Mouse (Mus musculus) embryo, embryonic 9.5 days (tissue): ENCODE measurements around the gene Spaca9.

Experiments used
- DNase-seq: peaks from one replicate; pipeline ENCODE4 v3.0.0-alpha.2; 2017; ENCODE audit errors: extremely low spot score

The Spaca9 gene

DNA sequence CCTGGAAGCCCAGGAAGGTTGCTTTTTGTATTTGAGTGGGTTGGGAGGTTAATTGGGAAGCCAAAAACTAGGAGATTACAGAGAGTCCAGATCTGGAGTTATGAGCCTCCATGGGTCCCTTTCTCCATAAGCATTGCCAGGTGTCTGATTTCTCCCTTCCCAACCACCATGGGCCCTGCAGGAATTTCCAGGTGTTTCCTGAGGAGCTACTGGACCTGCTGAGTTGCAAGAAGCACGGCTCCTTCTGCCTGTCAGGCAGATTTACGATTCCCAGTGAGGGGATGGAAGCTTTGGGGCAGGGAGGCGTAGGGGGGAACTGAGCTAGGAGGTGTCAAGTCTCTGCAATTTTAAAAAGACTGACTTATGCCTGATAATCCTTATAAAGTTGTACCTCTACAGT is 33.7 kb downstream of the Spaca9 start:
- DNase-seq = no peak

DNA sequence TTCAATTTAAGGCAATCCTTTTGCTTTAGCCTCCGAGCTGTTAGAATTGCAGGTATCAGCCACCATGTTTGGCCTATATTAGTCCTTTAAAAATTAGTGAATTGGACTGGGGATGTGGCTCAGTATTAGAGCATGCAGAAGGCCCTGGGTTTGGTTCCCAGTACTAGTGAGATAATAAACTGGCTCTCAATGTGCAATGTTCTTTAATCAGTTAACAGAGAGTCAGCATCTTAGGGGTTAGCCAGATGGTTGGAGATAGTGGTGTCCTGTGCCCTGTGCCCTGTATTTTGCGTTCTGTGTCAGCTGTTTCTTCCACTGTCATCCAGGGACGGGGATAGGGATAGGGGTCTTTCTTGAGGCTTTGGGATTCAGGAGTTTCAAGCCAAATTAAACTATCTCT is 36.6 kb downstream of the Spaca9 start:
- no peak for DNase-seq

DNA sequence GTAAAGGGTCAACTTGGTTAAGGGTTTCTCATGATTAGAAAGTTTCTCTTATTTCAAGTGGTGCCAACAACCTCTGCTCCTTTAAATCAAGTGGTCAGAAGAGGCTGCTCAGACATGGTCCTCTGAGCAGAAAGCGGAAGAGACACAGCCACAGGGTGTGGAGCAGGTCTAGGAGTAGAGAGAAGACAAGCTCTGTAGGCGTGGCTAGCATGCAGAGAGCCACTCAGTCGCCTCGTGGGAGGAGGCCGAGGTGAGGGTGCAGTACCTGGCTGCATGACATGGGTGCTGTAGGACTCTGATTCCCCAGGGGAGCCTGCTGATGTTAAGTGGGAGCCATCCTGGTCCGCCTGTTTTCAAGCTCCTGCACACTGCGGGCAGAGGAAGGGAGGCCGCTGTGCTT is 43.3 kb downstream of the Spaca9 start:
- no peak for DNase-seq

DNA sequence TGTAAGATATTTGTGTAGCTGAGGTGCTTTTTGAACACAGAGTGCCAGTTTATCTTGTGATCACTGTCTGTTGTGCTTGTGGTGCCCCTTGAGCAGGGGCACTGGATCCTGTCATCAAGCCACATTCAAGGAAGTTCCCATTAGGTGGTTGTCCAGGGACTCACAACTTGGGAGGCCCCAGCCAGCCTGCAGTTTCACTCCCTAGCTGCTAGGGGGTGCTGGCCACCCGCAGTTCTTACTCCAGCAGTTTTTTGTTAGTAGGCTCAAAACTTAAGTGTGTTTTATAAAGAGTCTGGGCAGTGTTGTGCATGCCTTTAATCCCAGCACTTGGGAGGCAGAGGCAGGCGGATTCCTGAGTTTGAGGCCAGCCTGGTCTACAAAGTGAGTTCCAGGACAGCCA is 45.2 kb downstream of the Spaca9 start:
- DNase-seq = peak; percentile 11

DNA sequence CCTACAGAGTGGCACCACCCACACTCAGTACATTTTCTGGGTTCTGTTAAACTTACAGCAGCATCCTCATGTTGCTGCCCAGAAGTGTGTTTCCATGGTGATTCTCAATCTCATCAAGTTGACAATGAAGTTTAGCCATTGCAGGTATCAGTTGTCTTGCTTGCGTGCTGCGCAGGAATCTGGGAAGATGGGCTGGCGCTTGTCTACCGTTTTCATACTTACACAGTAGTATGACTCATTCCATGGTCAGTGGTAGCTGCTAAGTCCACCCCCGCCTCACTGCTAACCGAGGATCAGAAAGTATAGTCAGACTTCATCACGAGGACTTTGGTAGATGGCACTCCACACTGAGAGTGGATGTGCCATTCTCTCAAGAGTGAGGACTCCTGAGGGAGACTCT is 46.2 kb downstream of the Spaca9 start:
- no peak for DNase-seq

DNA sequence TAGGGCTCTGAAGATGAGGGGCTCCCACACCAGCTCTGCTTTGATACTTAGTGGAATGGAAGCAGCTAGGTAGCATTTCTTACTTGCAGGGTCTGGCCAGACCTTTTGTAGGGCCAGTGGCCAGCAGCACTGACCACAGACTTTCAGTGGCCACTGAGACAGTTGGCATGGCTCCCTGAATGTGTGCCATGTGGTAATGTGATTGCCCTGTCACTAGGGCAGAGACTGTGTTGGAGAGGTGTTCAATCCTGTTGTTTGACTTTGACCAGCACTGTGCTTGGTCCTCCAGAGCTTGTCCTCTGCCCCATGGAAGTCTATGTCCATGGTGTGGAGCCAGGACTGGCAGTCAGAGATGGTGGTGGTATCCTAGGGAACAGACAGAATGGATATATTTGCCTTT is 49.0 kb downstream of the Spaca9 start:
- DNase-seq = no peak

DNA sequence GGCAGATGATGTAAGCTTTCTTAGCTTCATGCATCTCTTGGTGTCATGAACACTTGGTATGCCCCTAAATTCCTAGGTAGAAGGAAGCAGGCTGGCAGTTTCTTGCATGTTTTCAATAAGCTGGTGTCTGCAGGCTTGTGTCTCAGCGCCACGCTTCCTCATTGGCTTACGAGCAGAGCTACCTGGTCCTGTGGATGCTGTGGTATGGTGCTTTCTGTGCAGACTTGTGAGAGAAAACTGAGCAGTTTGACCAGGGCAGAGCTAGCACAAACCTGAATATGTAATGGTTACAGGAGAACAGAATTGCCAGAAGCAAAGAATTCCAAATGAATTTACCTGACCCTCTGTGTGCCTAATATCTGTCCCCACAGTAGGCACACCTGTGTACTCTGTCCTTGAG is 56.4 kb downstream of the Spaca9 start:
- DNase-seq = no peak
